Mouse (Mus musculus): Measurements from ENCODE around the gene Uba3.

- no peak for TF ChIP-seq CTCF (IDR thresholded peaks at IDR 0.05; ENCODE audit: low read depth)
- no peak for TF ChIP-seq EP300 (IDR thresholded peaks at IDR 0.05; ENCODE audit: low read depth)
Observed at GRCm38 (mm10) chr6:97245200-97245599, 39.8 kb upstream of the Uba3 start.

All from heart, postnatal 0 days (tissue).